Mouse (Mus musculus) myocyte (in vitro differentiated cells): Measurements from ENCODE around the gene Fam161a. TPM values are rescaled to one million over a fixed set of nuclear protein-coding genes. Genes with fewer than 3 reads are reported as not detected.

Experiments
- H3K27me3 ChIP-seq: one replicate; pipeline ENCODE4 v1.6.1; 2011; ENCODE audit not compliant: control insufficient read depth, insufficient read depth, insufficient read length
- H3K36me3 ChIP-seq: one replicate; pipeline ENCODE4 v1.6.1; 2011; ENCODE audit not compliant: control insufficient read depth, insufficient read depth
- H3K4me2 ChIP-seq: one replicate; pipeline ENCODE4 v1.6.1; 2011; ENCODE audit warnings: low read depth, control low read depth
- H3K4me3 ChIP-seq: one replicate; pipeline ENCODE4 v1.5.1; 2011; ENCODE audit warnings: mild to moderate bottlenecking, control low read depth, moderate library complexity
- H3K79me2 ChIP-seq: one replicate; pipeline ENCODE4 v1.6.1; 2011; ENCODE audit not compliant: control insufficient read depth, insufficient read depth
- H3ac ChIP-seq: one replicate; pipeline ENCODE4 v1.6.1; 2011; ENCODE audit not compliant: control insufficient read depth, insufficient read length
- CEBPB ChIP-seq: IDR thresholded peaks from 2 replicates; pipeline ENCODE4 v1.6.1; 2011; ENCODE audit warnings: mild to moderate bottlenecking, moderate library complexity; ENCODE audit not compliant: poor library complexity, insufficient read depth, severe bottlenecking
- E2F4 ChIP-seq: IDR thresholded peaks from one replicate; pipeline ENCODE4 v1.6.1; 2011; ENCODE audit warnings: mild to moderate bottlenecking, control low read depth, moderate library complexity; ENCODE audit not compliant: insufficient read depth
- MAX ChIP-seq: IDR thresholded peaks from one replicate; pipeline ENCODE4 v1.6.1; 2011; ENCODE audit warnings: low read depth, mild to moderate bottlenecking, control low read depth
- MYOD1 ChIP-seq, 3 experiments: IDR thresholded peaks; one replicate each; pipeline ENCODE4 v1.6.1; 2011; ENCODE audit warnings: control low read depth in 2 of 3, low read depth in 2 of 3, mild to moderate bottlenecking in 2 of 3, moderate library complexity in 1 of 3; ENCODE audit not compliant: insufficient read length in 2 of 3, control insufficient read depth in 1 of 3
- MYOG ChIP-seq, 3 experiments: IDR thresholded peaks; one replicate each; pipeline ENCODE4 v1.6.1; 2011; ENCODE audit warnings: control low read depth in 2 of 3, low read depth in 2 of 3, mild to moderate bottlenecking in 2 of 3; ENCODE audit not compliant: insufficient read length in 2 of 3, control insufficient read depth in 1 of 3, insufficient read depth in 1 of 3
- POLR2A ChIP-seq: IDR thresholded peaks from one replicate; pipeline ENCODE4 v1.6.1; 2011; ENCODE audit warnings: low read depth, mild to moderate bottlenecking, control low read depth, moderate library complexity; ENCODE audit not compliant: insufficient read length
- POLR2AphosphoS2 ChIP-seq: IDR thresholded peaks from one replicate; pipeline ENCODE4 v1.6.1; 2011; ENCODE audit warnings: low read depth, control low read depth; ENCODE audit not compliant: insufficient read length
- REST ChIP-seq: IDR thresholded peaks from one replicate; pipeline ENCODE4 v1.6.1; 2011; ENCODE audit warnings: mild to moderate bottlenecking, control low read depth, moderate library complexity; ENCODE audit not compliant: insufficient read depth, insufficient read length
- SRF ChIP-seq: IDR thresholded peaks from one replicate; pipeline ENCODE4 v1.6.1; 2011; ENCODE audit warnings: low read depth; ENCODE audit not compliant: control insufficient read depth, insufficient read length
- TCF12 ChIP-seq: IDR thresholded peaks from one replicate; pipeline ENCODE4 v1.6.1; 2011; ENCODE audit warnings: mild to moderate bottlenecking, control low read depth; ENCODE audit not compliant: poor library complexity, insufficient read depth, severe bottlenecking
- TCF3 ChIP-seq: IDR thresholded peaks from one replicate; pipeline ENCODE4 v1.6.1; 2011; ENCODE audit warnings: low read depth, control low read depth; ENCODE audit not compliant: insufficient read length
- USF1 ChIP-seq: IDR thresholded peaks from one replicate; pipeline ENCODE4 v1.6.1; 2011; ENCODE audit warnings: low read depth, mild to moderate bottlenecking, control low read depth, moderate library complexity
- polyA plus RNA-seq: library from polyadenylated mRNA; unstranded; fragments of >200 nt; fragmentation: generic; extraction: Trizol; gene quantifications from one replicate; pipeline ENCODE4 v1.2.1, GENCODE M21; 2012; ENCODE audit warnings: missing spikeins

Fam161a gene
- polyA plus RNA-seq, 1 experiment: 0.77 TPM

GRCm38 (mm10) chr11:23029399-23029798 lies 22.1 kb downstream of the Fam161a start:
- H3K4me2 ChIP-seq: no peak overlapping the region
- no peaks in the 10 kb centered on the region for H3K27me3 ChIP-seq
- no peaks in the 10 kb centered on the region for H3K79me2 ChIP-seq
- no peak overlapping the region for H3K4me3 ChIP-seq
- no peaks in the 10 kb centered on the region for H3K36me3 ChIP-seq
- TF ChIP-seq E2F4 (no peak), SRF (no peak), MAX (no peak), USF1 (no peak), MYOG (IDR thresholded peaks at IDR 0.05; ENCODE audit: control insufficient read depth in 1 of 3, insufficient read depth in 1 of 3, insufficient read length in 2 of 3, low read depth in 2 of 3) (no peak), TCF3 (no peak), REST (no peak), TCF12 (no peak), MYOD1 (IDR thresholded peaks at IDR 0.05; ENCODE audit: control insufficient read depth in 1 of 3, insufficient read length in 2 of 3, low read depth in 2 of 3) (no peak), CEBPB (no peak), POLR2A (no peak)
- H3ac ChIP-seq: no peak overlapping the region

- Histone ChIP-seq H3K36me3 (no peaks in the 10 kb centered on the region), H3K79me2 (no peaks in the 10 kb centered on the region), H3K27me3 (peaks cover 15% of the 10 kb centered on the region), H3K4me3 (no peak overlapping the region), H3K4me2 (no peak overlapping the region), H3ac (no peak overlapping the region)
- no peak for TF ChIP-seq E2F4
- TF ChIP-seq MAX: no peak
- no peak for TF ChIP-seq TCF3
- TF ChIP-seq SRF: no peak
- no peak for TF ChIP-seq MYOD1 (IDR thresholded peaks at IDR 0.05; ENCODE audit: control insufficient read depth in 1 of 3, insufficient read length in 2 of 3, low read depth in 2 of 3)
- TF ChIP-seq POLR2A: no peak
- TF ChIP-seq TCF12: no peak
Measured at GRCm38 (mm10) chr11:23047252-23047651, 39.9 kb downstream of the Fam161a start.

GRCm38 (mm10) chr11:23047663-23048582 lies 40.6 kb downstream of the Fam161a start:
- TF ChIP-seq REST (no peak), SRF (no peak), USF1 (no peak), MYOG (IDR thresholded peaks at IDR 0.05; ENCODE audit: control insufficient read depth in 1 of 3, insufficient read depth in 1 of 3, insufficient read length in 2 of 3, low read depth in 2 of 3) (no peak), POLR2AphosphoS2 (no peak), MYOD1 (IDR thresholded peaks at IDR 0.05; ENCODE audit: control insufficient read depth in 1 of 3, insufficient read length in 2 of 3, low read depth in 2 of 3) (no peak), MAX (no peak), E2F4 (no peak)
- H3K4me3 ChIP-seq: no peak overlapping the region
- peaks cover 15% of the 10 kb centered on the region for H3K27me3 ChIP-seq

GRCm38 (mm10) chr11:23049642-23050041 lies 42.3 kb downstream of the Fam161a start:
- H3K36me3 ChIP-seq: no peaks in the 10 kb centered on the region
- H3K4me3 ChIP-seq: no peak overlapping the region
- H3K4me2 ChIP-seq: no peak overlapping the region
- TF ChIP-seq CEBPB (no peak), MAX (no peak), MYOG (IDR thresholded peaks at IDR 0.05; ENCODE audit: control insufficient read depth in 1 of 3, insufficient read depth in 1 of 3, insufficient read length in 2 of 3, low read depth in 2 of 3) (no peak), POLR2A (no peak)
- no peaks in the 10 kb centered on the region for H3K79me2 ChIP-seq
- H3K27me3 ChIP-seq: peaks cover 15% of the 10 kb centered on the region
- H3ac ChIP-seq: no peak overlapping the region

More at GRCm38 (mm10) chr11:23047663-23048582, 40.6 kb downstream of the Fam161a start:
- Histone ChIP-seq H3K4me2 (no peak overlapping the region), H3K36me3 (no peaks in the 10 kb centered on the region), H3K79me2 (no peaks in the 10 kb centered on the region), H3ac (no peak overlapping the region)

GRCm38 (mm10) chr11:23052353-23052752 lies 45.0 kb downstream of the Fam161a start:
- no peak overlapping the region for H3ac ChIP-seq
- no peaks in the 10 kb centered on the region for H3K36me3 ChIP-seq
- H3K79me2 ChIP-seq: no peaks in the 10 kb centered on the region
- TF ChIP-seq CEBPB: no peak
- TF ChIP-seq SRF: no peak
- TF ChIP-seq REST: no peak
- no peak for TF ChIP-seq E2F4
- no peak for TF ChIP-seq TCF12
- no peak for TF ChIP-seq MAX
- TF ChIP-seq POLR2A: no peak
- no peak for TF ChIP-seq MYOD1 (IDR thresholded peaks at IDR 0.05; ENCODE audit: control insufficient read depth in 1 of 3, insufficient read length in 2 of 3, low read depth in 2 of 3)
- no peak for TF ChIP-seq TCF3
- TF ChIP-seq POLR2AphosphoS2: no peak
- TF ChIP-seq USF1: no peak
- no peak for TF ChIP-seq MYOG (IDR thresholded peaks at IDR 0.05; ENCODE audit: control insufficient read depth in 1 of 3, insufficient read depth in 1 of 3, insufficient read length in 2 of 3, low read depth in 2 of 3)
- H3K4me2 ChIP-seq: no peak overlapping the region
- no peak overlapping the region for H3K4me3 ChIP-seq
- peaks cover 22% of the 10 kb centered on the region for H3K27me3 ChIP-seq
